Comparison of ENCODE assay signal across 8 mouse cellular contexts in the genomic region with DNA sequence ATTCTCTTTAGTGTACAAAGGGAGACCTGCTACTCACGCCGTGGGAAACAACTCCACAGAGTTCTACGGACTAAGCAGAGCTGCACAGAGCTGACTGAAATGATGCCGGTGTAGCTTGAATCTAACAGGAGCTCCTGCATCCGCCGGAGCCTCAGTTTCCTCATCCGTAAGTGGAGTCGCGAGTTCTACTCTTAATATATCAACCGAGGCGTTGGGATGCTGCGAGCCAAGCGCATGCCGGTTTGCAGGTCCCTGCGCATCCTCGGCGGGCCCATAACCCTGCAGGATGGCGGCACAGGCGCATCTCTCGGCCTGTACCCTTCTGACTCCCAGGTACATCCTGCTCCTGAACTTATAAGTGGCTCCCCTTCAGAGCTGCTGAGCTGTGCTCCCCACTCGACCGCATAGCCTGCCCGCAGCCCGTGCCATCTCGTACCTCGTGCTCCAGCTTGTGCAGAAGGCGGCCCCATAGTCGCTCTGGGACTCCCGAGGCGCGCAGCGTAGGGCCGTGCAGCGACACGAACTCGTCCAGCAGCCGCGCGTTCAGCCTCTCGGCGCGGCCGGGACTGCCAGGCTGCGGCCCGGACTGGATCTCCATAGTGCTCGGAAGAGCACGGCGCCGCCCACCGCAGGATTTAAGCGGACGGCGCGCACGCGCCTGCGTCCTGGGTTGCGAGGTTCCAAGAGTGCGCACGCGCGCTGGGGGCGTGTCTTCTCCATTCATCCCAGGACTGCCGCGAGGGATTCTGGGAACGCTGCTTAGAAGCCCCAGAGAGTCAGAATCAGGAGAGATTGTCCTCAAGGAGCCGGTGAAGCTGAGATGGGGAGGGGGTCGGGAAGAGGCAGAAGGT. TPM values are rescaled to one million over a fixed set of nuclear protein-coding genes. Genes with fewer than 3 reads are reported as not detected.
DNase-seq lines count a peak whose midpoint lies in the region; ATAC-seq and TF ChIP-seq lines count a peak whose summit lies in the region.

TSS of gene Ttll12 (minus strand) at position 645 of the 851 bp plus-strand sequence.

- H3K27ac ChIP-seq in hindbrain, embryonic 13.5 days = peak within 1 kb of the TSS; percentile 83

- POLR2A ChIA-PET in Patski (lab: Charles Lee) = interaction anchor here (0.8 to 1.4 kb wide), 4 partner anchors 8 to 39 kb away, joined by 3 to 6 read pairs (median 3); partner anchors contain the start of genes Mcat and Tspo

- in situ Hi-C loops in Patski (cut with MboI; ENCODE audit: low pct_unique_long_range_greater_than_20kb) = no loop called here

- peak within 1 kb of the TSS; percentile 81 for H3K4me3 ChIP-seq in hindbrain, embryonic 13.5 days

- DNase-seq in Patski (ENCODE audit: low read depth, low spot score) = peak; percentile 61
- DNase-seq in cerebellum, postnatal 14 days = peak; percentile 98
- peak; percentile 87 to 93 for DNase-seq in frontal cortex, postnatal 14 days (ENCODE audit: low spot score in 2 of 2)
- peak; percentile 82 to 95 for DNase-seq in layer of hippocampus, postnatal 25 days (ENCODE audit: extremely low spot score in 1 of 2, low spot score in 1 of 2)
- DNase-seq in lung, postnatal 25 days (ENCODE audit: low spot score) = peak; percentile 93
- DNase-seq in retina, postnatal 1 day = peak; percentile 98
- DNase-seq in urinary bladder, adult 18-20 months (ENCODE audit: low spot score in 2 of 2) = peak; percentile 87 to 89

- H3K4me2 ChIP-seq in hindbrain, embryonic 13.5 days = peak within 1 kb of the TSS; percentile 82

- H3K27me3 ChIP-seq in Patski = no peaks in the 10 kb centered on the region
- H3K27me3 ChIP-seq in hindbrain, embryonic 13.5 days = no peaks in the 10 kb centered on the region

- CTCF ChIA-PET in Patski (lab: Charles Lee) = interaction anchor here (0.8 to 0.9 kb wide), 3 partner anchors 11 to 25 kb away, joined by 3 to 4 read pairs (median 3); no protein-coding TSS in a partner anchor

- ATAC-seq in Patski = peak; percentile 68
- ATAC-seq in hindbrain, embryonic 13.5 days (ENCODE audit: low FRiP score) = peak; percentile 94

- no peaks in the 10 kb centered on the region for H3K9me3 ChIP-seq in hindbrain, embryonic 13.5 days

- H3K9ac ChIP-seq in hindbrain, embryonic 13.5 days = peak within 1 kb of the TSS; percentile 85

- peaks cover 12% of the 10 kb centered on the region for H3K36me3 ChIP-seq in hindbrain, embryonic 13.5 days

- peaks cover 37% of the 10 kb centered on the region for H3K4me1 ChIP-seq in hindbrain, embryonic 13.5 days (replicated peaks)

- WGBS in hindbrain, embryonic 13.5 days = under 1% methylated on average over 68 of the region's 68 CpGs

- TF ChIP-seq CTCF in Patski (IDR thresholded peaks at IDR 0.05) = no peak

RNA-seq across cellular contexts. Expression of gene Ttll12, which starts in this region (rescaled TPM):
- polyA plus RNA-seq in Patski (2021) = 53.0 TPM
- 40.7 and 41.2 TPM in 2 replicates for polyA plus RNA-seq in hindbrain, embryonic 13.5 days (2015; fragmentation: Nextera tagmentation; extraction: Ambion mirVana)
- total RNA-seq in layer of hippocampus, postnatal 25 days (2021) = 10 to 100 TPM; 13.2 to 13.5 TPM

Comparison
In these comparisons a context has a peak if more than half of its experiments do, and no peak if none do; other contexts are left out.
1. Peak in every context shown above with its lines: DNase-seq, ATAC-seq, H3K4me3 ChIP-seq and H3K27ac ChIP-seq.